Mouse (Mus musculus) lung, embryonic 16.5 days (tissue): ENCODE measurements around the gene Rnf207. TPM values are rescaled to one million over a fixed set of nuclear protein-coding genes. Genes with fewer than 3 reads are reported as not detected.

ENCODE experiments used
- ATAC-seq: fragments of 200-750 bp; cut with Nextera tagmentation; 2 replicates; pipeline ENCODE4 v1.8.0; 2017; ENCODE audit warnings: low read depth, mild to moderate bottlenecking, moderate library complexity
- H3K27ac ChIP-seq: fragments of 300-500 bp; sonication (generic); 2 replicates; pipeline ENCODE4 v1.5.1; 2014; ENCODE audit warnings: mild to moderate bottlenecking, control low read depth, low read length
- H3K27me3 ChIP-seq: fragments of 300-500 bp; sonication (generic); 2 replicates; pipeline ENCODE4 v1.6.1; 2014; ENCODE audit warnings: low read depth, low read length, mixed read lengths; ENCODE audit not compliant: control insufficient read depth, insufficient read depth
- H3K36me3 ChIP-seq: fragments of 300-500 bp; sonication (generic); 2 replicates; pipeline ENCODE4 v1.6.1; 2014; ENCODE audit warnings: low read length; ENCODE audit not compliant: control insufficient read depth, insufficient read depth
- H3K4me1 ChIP-seq: fragments of 300-500 bp; sonication (generic); replicated peaks from 2 replicates; pipeline ENCODE4 v1.6.1; 2014; ENCODE audit warnings: low read length, mixed read lengths; ENCODE audit not compliant: control insufficient read depth, insufficient read depth
- H3K4me2 ChIP-seq: fragments of 300-500 bp; sonication (generic); 2 replicates; pipeline ENCODE4 v1.6.1; 2014; ENCODE audit warnings: low read depth, low read length, control low read depth
- H3K4me3 ChIP-seq: fragments of 300-500 bp; sonication (generic); 2 replicates; pipeline ENCODE4 v1.5.1; 2014; ENCODE audit warnings: mild to moderate bottlenecking, low read length, control low read depth
- H3K9ac ChIP-seq: fragments of 300-500 bp; sonication (generic); 2 replicates; pipeline ENCODE4 v1.6.1; 2014; ENCODE audit warnings: low read length, control low read depth
- H3K9me3 ChIP-seq: fragments of 300-500 bp; sonication (generic); 2 replicates; pipeline ENCODE4 v1.6.1; 2016; ENCODE audit warnings: low read length; ENCODE audit not compliant: control insufficient read depth
- WGBS: fragments of 180-500 bp; shearing (Covaris S2); extraction: QIAGEN DNeasy Blood & Tissue Kit; methylation state at CpG from one replicate; pipeline ENCODE4 v1.1.7; 2014; 5-methylcytosine and 5-hydroxymethylcytosine counted together
- polyA plus RNA-seq: library from polyadenylated mRNA; unstranded; fragments of >200 nt; fragmentation: Nextera tagmentation; extraction: Ambion mirVana; gene quantifications from 2 replicates; pipeline ENCODE4 v1.2.1, GENCODE M21; 2015

The Rnf207 gene
- polyA plus RNA-seq, 1 experiment from 2014 or later: 2.5 TPM

- no peaks in the 10 kb centered on the region for H3K36me3 ChIP-seq
- peaks cover 3% of the 10 kb centered on the region for H3K27me3 ChIP-seq
- no peak overlapping the region for H3K4me3 ChIP-seq
- H3K9me3 ChIP-seq: no peaks in the 10 kb centered on the region
- H3K27ac ChIP-seq: peak overlapping the region; percentile 90
- H3K4me1 ChIP-seq: peaks cover 25% of the 10 kb centered on the region
- 0 out of 2 replicates have a peak overlapping the region, but pooled peaks have one; percentile 11 for H3K9ac ChIP-seq
- 56% methylated on average over 7 of the region's 7 CpGs for WGBS
- peak; percentile 1 for ATAC-seq
- H3K4me2 ChIP-seq: no peak overlapping the region
Observed at GRCm38 (mm10) chr4:152272006-152272405, 46.8 kb downstream of the Rnf207 start.

- no peak for ATAC-seq
- H3K36me3 ChIP-seq: no peaks in the 10 kb centered on the region
- H3K9me3 ChIP-seq: no peaks in the 10 kb centered on the region
- no peak overlapping the region for H3K4me3 ChIP-seq
- peaks cover 26% of the 10 kb centered on the region for H3K4me1 ChIP-seq
- peak overlapping the region; percentile 90; the same call in 1 of the 2 replicates for H3K27ac ChIP-seq
- H3K27me3 ChIP-seq: peaks cover 3% of the 10 kb centered on the region
- 0 out of 2 replicates have a peak overlapping the region, but pooled peaks have one; percentile 12 for H3K9ac ChIP-seq
- WGBS: 84% methylated on average over 11 of the region's 11 CpGs
- no peak overlapping the region for H3K4me2 ChIP-seq
Observed at GRCm38 (mm10) chr4:152271334-152271733, 47.5 kb downstream of the Rnf207 start.

GRCm38 (mm10) chr4:152270599-152270998 is 48.2 kb downstream of the Rnf207 start:
- Histone ChIP-seq H3K9ac (no peak overlapping the region), H3K9me3 (no peaks in the 10 kb centered on the region), H3K27me3 (peaks cover 3% of the 10 kb centered on the region), H3K36me3 (no peaks in the 10 kb centered on the region), H3K4me1 (peaks cover 27% of the 10 kb centered on the region), H3K4me2 (no peak overlapping the region), H3K27ac (no peak overlapping the region), H3K4me3 (no peak overlapping the region)
- ATAC-seq: no peak
- 81% methylated on average over 9 of the region's 9 CpGs for WGBS

GRCm38 (mm10) chr4:152269967-152270366 is 48.8 kb downstream of the Rnf207 start:
- peaks cover 25% of the 10 kb centered on the region for H3K4me1 ChIP-seq
- 0 out of 2 replicates have a peak, but pooled peaks cover under 1% of the 10 kb centered on the region for H3K36me3 ChIP-seq

GRCm38 (mm10) chr4:152267748-152268369 is 50.9 kb downstream of the Rnf207 start:
- peaks cover 24% of the 10 kb centered on the region for H3K4me1 ChIP-seq
- no peaks in the 10 kb centered on the region for H3K9me3 ChIP-seq
- no peak overlapping the region for H3K9ac ChIP-seq
- no peak for ATAC-seq
- H3K4me2 ChIP-seq: no peak overlapping the region
- H3K36me3 ChIP-seq: 0 out of 2 replicates have a peak, but pooled peaks cover 2% of the 10 kb centered on the region
- no peak overlapping the region for H3K27ac ChIP-seq
- no peak overlapping the region for H3K4me3 ChIP-seq
- no peaks in the 10 kb centered on the region for H3K27me3 ChIP-seq
- WGBS: 41% methylated on average over 13 of the region's 13 CpGs

More at GRCm38 (mm10) chr4:152269967-152270366, 48.8 kb downstream of the Rnf207 start:
- no peaks in the 10 kb centered on the region for H3K9me3 ChIP-seq
- no peak overlapping the region for H3K4me2 ChIP-seq
- no peak overlapping the region for H3K4me3 ChIP-seq
- H3K9ac ChIP-seq: no peak overlapping the region
- H3K27me3 ChIP-seq: peaks cover under 1% of the 10 kb centered on the region
- 88% methylated on average over 13 of the region's 13 CpGs for whole genome bisulfite sequencing
- ATAC-seq: no peak
- no peak overlapping the region for H3K27ac ChIP-seq

GRCm38 (mm10) chr4:152266236-152266895 is 52.4 kb downstream of the Rnf207 start:
- ATAC-seq: no peak
- Histone ChIP-seq H3K9ac (no peak overlapping the region), H3K4me3 (no peak overlapping the region), H3K27ac (no peak overlapping the region), H3K4me2 (no peak overlapping the region), H3K36me3 (0 out of 2 replicates have a peak, but pooled peaks cover 2% of the 10 kb centered on the region), H3K9me3 (no peaks in the 10 kb centered on the region), H3K4me1 (peaks cover 14% of the 10 kb centered on the region), H3K27me3 (no peaks in the 10 kb centered on the region)
- 41% methylated on average over 10 of the region's 10 CpGs for WGBS

- Histone ChIP-seq H3K4me3 (no peak overlapping the region), H3K4me2 (no peak overlapping the region), H3K27ac (no peak overlapping the region), H3K9ac (no peak overlapping the region), H3K4me1 (peaks cover 12% of the 10 kb centered on the region), H3K9me3 (no peaks in the 10 kb centered on the region), H3K27me3 (no peaks in the 10 kb centered on the region), H3K36me3 (peaks cover 2% of the 10 kb centered on the region; the same call in 1 of the 2 replicates)
- no peak for ATAC-seq
- WGBS: 59% methylated on average over 5 of the region's 5 CpGs
Observed at GRCm38 (mm10) chr4:152265791-152266190, 53.0 kb downstream of the Rnf207 start.

GRCm38 (mm10) chr4:152264867-152265568 is 53.8 kb downstream of the Rnf207 start:
- H3K4me1 ChIP-seq: peaks cover 12% of the 10 kb centered on the region
- H3K9ac ChIP-seq: no peak overlapping the region
- H3K27ac ChIP-seq: no peak overlapping the region
- H3K9me3 ChIP-seq: no peaks in the 10 kb centered on the region
- no peak overlapping the region for H3K4me3 ChIP-seq
- H3K36me3 ChIP-seq: peaks cover 2% of the 10 kb centered on the region; the same call in 1 of the 2 replicates
- H3K4me2 ChIP-seq: no peak overlapping the region
- ATAC-seq: no peak
- no peaks in the 10 kb centered on the region for H3K27me3 ChIP-seq
- WGBS: 91% methylated on average over 9 of the region's 9 CpGs

- WGBS: 37% methylated on average over 4 of the region's 4 CpGs
- H3K36me3 ChIP-seq: peaks cover 2% of the 10 kb centered on the region; the same call in 1 of the 2 replicates
- H3K27ac ChIP-seq: 0 out of 2 replicates have a peak overlapping the region, but pooled peaks have one; percentile 12
- H3K4me3 ChIP-seq: no peak overlapping the region
- no peak for ATAC-seq
- no peaks in the 10 kb centered on the region for H3K9me3 ChIP-seq
- no peaks in the 10 kb centered on the region for H3K27me3 ChIP-seq
- H3K4me1 ChIP-seq: peaks cover 12% of the 10 kb centered on the region
- no peak overlapping the region for H3K4me2 ChIP-seq
- H3K9ac ChIP-seq: no peak overlapping the region
Observed at GRCm38 (mm10) chr4:152264177-152264530, 54.6 kb downstream of the Rnf207 start.
